Mouse (Mus musculus): ENCODE results near the gene Fbxo48. TPM values are rescaled to one million over a fixed set of nuclear protein-coding genes. Genes with fewer than 3 reads are reported as not detected.

The Fbxo48 gene
- total RNA-seq, 2 experiments from 2014 or later, result 1.7 to 2.7 TPM

GRCm38 (mm10) chr11:16943016-16943415 is 8.2 kb upstream of the Fbxo48 start:
- Histone ChIP-seq H3K27ac (no peak overlapping the region), H3K4me3 (no peak overlapping the region)
- TF ChIP-seq CTCF (conservative IDR thresholded peaks at IDR 0.05), result no peak
- no peak for DNase-seq (ENCODE audit: low spot score in 2 of 2)

GRCm38 (mm10) chr11:16948756-16949155 is 2.4 kb upstream of the Fbxo48 start:
- peak in 1 of 2 experiments; percentile 40 for DNase-seq (ENCODE audit: low spot score in 2 of 2)
- H3K27ac ChIP-seq, result no peak overlapping the region
- peak; percentile 87 for TF ChIP-seq CTCF (conservative IDR thresholded peaks at IDR 0.05)
- no peak overlapping the region for H3K4me3 ChIP-seq

GRCm38 (mm10) chr11:16950226-16950975 is 774 bp upstream of the Fbxo48 start:
- Histone ChIP-seq H3K4me3 (peak overlapping the region; percentile 77), H3K27ac (no peak overlapping the region)
- TF ChIP-seq CTCF (conservative IDR thresholded peaks at IDR 0.05), result no peak
- no peak for DNase-seq (ENCODE audit: low spot score in 2 of 2)

- TF ChIP-seq CTCF (conservative IDR thresholded peaks at IDR 0.05), result no peak
- Histone ChIP-seq H3K27ac (no peak overlapping the region), H3K4me3 (peak overlapping the region; percentile 77)
- no peak for DNase-seq (ENCODE audit: low spot score in 2 of 2)
Observed at GRCm38 (mm10) chr11:16951761-16952010, 511 bp downstream of the Fbxo48 start.

GRCm38 (mm10) chr11:16956115-16956862 is 5.1 kb downstream of the Fbxo48 start:
- Histone ChIP-seq H3K4me3 (no peak overlapping the region), H3K27ac (no peak overlapping the region)
- DNase-seq (ENCODE audit: low spot score in 2 of 2), result no peak
- TF ChIP-seq CTCF (conservative IDR thresholded peaks at IDR 0.05), result no peak

GRCm38 (mm10) chr11:16957030-16957429 is 5.9 kb downstream of the Fbxo48 start:
- no peak overlapping the region for H3K27ac ChIP-seq
- DNase-seq (ENCODE audit: low spot score in 2 of 2), result no peak
- H3K4me3 ChIP-seq, result no peak overlapping the region
- TF ChIP-seq CTCF (conservative IDR thresholded peaks at IDR 0.05), result no peak

GRCm38 (mm10) chr11:16958520-16958919 is 7.3 kb downstream of the Fbxo48 start:
- Histone ChIP-seq H3K27ac (no peak overlapping the region), H3K4me3 (no peak overlapping the region)
- DNase-seq (ENCODE audit: low spot score in 2 of 2), result no peak
- no peak for TF ChIP-seq CTCF (conservative IDR thresholded peaks at IDR 0.05)

- no peak overlapping the region for H3K27ac ChIP-seq
- TF ChIP-seq CTCF (conservative IDR thresholded peaks at IDR 0.05), result peak; percentile 82
- no peak overlapping the region for H3K4me3 ChIP-seq
- DNase-seq (ENCODE audit: low spot score in 2 of 2), result peak; percentile 48 to 57
Observed at GRCm38 (mm10) chr11:16967806-16968205, 16.6 kb downstream of the Fbxo48 start.

GRCm38 (mm10) chr11:16969650-16970049 is 18.5 kb downstream of the Fbxo48 start:
- DNase-seq (ENCODE audit: low spot score in 2 of 2), result no peak
- no peak for TF ChIP-seq CTCF (conservative IDR thresholded peaks at IDR 0.05)
- H3K4me3 ChIP-seq, result no peak overlapping the region
- H3K27ac ChIP-seq, result no peak overlapping the region; the same call in 1 of the 2 replicates

GRCm38 (mm10) chr11:16972027-16972426 is 20.9 kb downstream of the Fbxo48 start:
- TF ChIP-seq CTCF (conservative IDR thresholded peaks at IDR 0.05), result no peak
- H3K4me3 ChIP-seq, result no peak overlapping the region
- DNase-seq (ENCODE audit: low spot score in 2 of 2), result no peak
- H3K27ac ChIP-seq, result no peak overlapping the region

GRCm38 (mm10) chr11:16973086-16973485 is 21.9 kb downstream of the Fbxo48 start:
- TF ChIP-seq CTCF (conservative IDR thresholded peaks at IDR 0.05), result no peak
- Histone ChIP-seq H3K27ac (no peak overlapping the region), H3K4me3 (no peak overlapping the region)
- peak; percentile 20 to 33 for DNase-seq (ENCODE audit: low spot score in 2 of 2)

- peak in 1 of 2 experiments; percentile 8 for DNase-seq (ENCODE audit: low spot score in 2 of 2)
- Histone ChIP-seq H3K4me3 (no peak overlapping the region), H3K27ac (no peak overlapping the region)
- TF ChIP-seq CTCF (conservative IDR thresholded peaks at IDR 0.05), result no peak
Observed at GRCm38 (mm10) chr11:16976937-16977336, 25.8 kb downstream of the Fbxo48 start.

- no peak for TF ChIP-seq CTCF (conservative IDR thresholded peaks at IDR 0.05)
- no peak overlapping the region for H3K27ac ChIP-seq
- no peak for DNase-seq (ENCODE audit: low spot score in 2 of 2)
- H3K4me3 ChIP-seq, result no peak overlapping the region
Observed at GRCm38 (mm10) chr11:16977611-16978010, 26.4 kb downstream of the Fbxo48 start.
